Mouse (Mus musculus) CD8-positive naive resting alpha-beta T cell, adult 2 months (primary cell): Measurements from ENCODE around the gene Trim80.
"Not testable (repeated sequence)": the region's sequence is repeated elsewhere in the genome, so short reads cannot be mapped to it uniquely, and the experiment has no call there.

Experiments
- DNase-seq, 2 experiments: peaks; one replicate each; pipeline ENCODE4 v3.0.0; 2022; ENCODE audit warnings: low read depth in 2 of 2, low spot score in 2 of 2

Gene Trim80

DNA sequence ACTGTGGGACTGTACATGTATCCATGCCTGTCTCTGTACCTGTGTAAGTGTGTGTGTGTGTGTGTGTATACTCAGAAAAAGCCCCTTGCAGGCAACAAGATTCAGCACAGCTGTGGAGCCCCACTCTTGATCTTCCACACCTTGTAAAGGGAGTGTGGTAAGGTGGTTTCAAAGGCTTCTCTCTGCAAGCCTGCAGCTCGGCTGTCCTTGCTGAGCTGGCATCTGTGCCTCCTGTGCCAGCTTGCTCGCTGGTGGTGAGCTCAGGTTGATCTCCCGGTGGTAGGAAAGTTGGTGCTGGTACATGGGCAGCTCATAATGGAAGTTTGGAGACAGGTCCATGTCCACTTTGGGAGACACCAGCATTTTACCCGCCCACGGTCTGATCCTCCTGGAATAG, 21.5 kb downstream of the Trim80 start:
- no peak for DNase-seq

- DNase-seq = peak in 1 of 2 experiments; percentile 42
Measured at GRCm38 (mm10) chr11:115462243-115462891, 22.0 kb downstream of the Trim80 start, which contains the start of gene Slc16a5. Gene Slc16a5 (plus strand): TSS chr11:115462474.

DNA sequence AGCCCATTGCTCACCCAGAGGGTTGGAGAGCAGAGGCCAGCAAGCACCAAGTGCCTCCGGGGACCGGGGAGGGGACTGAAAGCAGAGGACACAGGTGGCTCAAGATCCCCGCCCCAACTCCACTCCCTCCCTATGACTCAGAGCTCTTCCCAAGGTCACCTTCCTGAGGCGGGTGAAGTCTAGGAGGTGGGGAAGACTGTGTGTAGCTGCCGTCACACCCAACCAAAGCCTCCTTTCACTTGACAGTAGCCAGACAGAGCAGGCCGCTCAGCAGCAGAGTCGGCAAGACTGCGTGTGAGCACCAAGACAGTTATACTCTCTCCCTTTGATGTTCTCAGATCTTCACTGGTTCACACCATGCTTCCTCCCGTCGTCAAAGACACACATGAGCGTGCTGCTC, 23.1 kb downstream of the Trim80 start:
- DNase-seq = peak in 1 of 2 experiments; percentile 51

DNA sequence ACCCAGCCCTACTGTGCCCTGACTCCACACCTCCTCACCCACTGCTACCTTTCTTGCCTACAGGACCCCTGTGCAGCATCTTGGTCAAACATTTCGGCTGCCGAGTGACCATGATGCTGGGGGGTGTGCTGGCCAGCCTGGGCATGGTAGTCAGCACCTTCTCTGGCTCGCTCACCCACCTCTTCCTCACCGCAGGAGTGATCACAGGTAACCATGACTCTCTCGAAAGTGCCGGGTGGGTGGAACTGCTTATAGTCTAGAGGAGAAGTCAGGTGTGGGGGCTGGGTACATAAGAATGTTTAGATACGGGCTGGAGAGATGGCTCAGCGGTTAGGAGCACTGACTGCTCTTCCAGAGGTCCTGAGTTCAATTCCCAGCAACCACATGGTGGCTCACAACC, 24.5 kb downstream of the Trim80 start:
- no peak for DNase-seq

GRCm38 (mm10) chr11:115467217-115467618, 26.9 kb downstream of the Trim80 start:
- DNase-seq = no peak

- DNase-seq = no peak
Measured at GRCm38 (mm10) chr11:115472183-115472582, 31.8 kb downstream of the Trim80 start.

DNA sequence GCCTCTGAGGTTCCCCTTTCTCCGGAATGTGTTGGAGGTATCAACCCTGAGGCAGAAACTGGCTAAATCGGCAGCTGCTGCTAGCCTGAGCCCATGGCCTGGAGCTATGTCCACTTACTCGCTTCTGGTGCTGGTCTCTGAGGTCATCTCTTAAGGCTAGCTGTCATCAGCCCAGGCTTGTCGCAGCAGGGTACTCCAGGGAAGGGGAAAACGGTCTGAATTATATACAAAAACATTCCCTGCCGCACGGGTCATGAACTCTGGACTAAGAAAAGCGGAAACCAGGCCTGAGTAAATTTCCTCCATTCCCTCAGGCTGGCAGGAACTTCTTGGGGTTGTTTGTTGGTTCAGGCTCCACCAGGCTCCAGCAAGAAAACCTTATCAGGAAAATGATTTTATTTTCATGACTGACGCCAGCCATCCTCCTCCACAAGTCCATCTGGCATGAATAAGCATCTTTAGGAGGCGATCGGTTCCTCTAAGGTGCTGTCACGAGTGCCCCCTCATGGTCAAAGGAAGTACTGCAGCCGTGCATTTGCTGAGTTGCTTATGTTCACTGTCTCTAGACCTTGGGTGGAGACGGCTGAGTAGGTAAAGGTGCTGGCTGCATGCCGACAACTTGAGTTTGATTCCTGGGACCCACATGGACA, 33.4 kb downstream of the Trim80 start:
- peak; percentile 92 to 95 for DNase-seq

DNA sequence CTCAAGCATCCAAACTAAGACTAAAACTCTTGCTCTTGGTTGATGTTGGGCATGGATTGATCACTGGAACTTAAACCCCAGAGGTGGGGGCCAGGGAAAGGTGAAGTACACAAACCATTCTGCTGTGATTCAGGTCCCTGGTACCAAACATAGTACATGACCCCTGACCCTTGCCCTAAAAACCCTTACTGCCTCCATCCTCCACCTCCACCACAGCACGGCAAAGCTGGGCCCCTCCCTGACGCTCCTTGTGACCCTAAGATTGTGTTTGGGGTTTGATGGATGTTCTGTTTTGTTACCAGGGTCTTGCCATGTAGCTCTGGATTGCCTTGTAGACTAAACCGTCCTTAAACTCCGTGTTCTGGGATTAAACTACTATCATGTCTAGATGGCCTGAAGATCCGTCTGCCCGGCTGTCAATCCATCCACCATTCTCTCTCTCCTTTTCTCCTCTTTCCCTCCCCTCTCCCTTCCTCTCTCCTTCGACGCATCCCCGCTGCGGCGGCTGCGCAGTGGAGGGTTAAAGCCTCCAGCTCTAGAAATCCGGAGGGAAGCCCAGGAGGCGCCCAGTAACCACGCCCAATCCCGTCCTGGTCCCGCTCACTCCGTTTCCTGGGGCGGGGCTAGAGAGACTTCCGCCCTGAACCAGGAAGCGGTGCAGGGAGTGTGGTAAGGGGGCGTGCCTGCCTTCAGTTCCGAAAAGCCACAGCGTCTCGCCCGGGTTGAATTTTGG, 34.8 kb downstream of the Trim80 start, which contains the start of gene Armc7:
TSS of gene Armc7 (plus strand) at position 643 of the 733 bp plus-strand sequence.
- DNase-seq = peak; percentile 87 to 92

- DNase-seq = no peak
Measured at GRCm38 (mm10) chr11:115475758-115476237, 35.5 kb downstream of the Trim80 start.

DNA sequence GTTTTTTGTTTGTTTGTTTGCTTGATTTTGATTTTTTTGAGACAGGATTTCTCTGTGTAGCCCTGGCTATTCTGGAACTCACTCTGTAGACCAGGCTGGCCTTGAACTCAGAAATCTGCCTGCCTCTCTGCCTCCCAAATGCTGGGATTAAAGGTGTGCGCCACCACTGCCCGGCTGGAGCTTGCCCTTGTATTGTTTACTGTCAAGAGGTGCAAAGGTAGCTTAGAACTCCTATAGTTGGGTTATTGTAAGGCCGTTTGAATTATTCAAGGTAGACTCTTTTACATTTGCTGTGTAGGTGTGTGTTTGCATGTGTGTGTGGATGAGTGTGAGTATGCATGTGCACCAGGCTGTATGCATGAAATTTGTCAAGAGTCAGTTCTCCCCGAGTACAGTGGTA, 36.3 kb downstream of the Trim80 start:
- DNase-seq = not testable (repeated sequence)

DNA sequence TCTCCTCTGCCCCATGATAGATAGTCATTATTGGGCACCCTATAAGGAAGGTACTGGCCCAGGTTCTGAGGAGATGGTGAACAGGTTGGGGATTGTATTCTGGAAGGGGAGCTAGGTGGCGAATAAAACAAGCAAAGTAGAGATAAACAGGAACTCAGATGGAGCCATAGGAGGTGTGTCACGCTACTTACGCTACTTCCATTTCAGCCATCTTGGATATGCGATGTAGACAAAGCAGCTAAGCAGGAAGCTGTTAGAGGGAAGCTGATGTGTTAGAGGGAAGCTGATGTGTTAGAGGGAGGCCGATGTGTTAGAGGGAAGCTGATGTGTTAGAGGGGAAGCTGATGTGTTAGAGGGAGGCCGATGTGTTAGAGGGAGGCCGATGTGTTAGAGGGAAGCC, 37.0 kb downstream of the Trim80 start:
- not testable (repeated sequence) for DNase-seq

- DNase-seq = no peak
Measured at GRCm38 (mm10) chr11:115478296-115478938, 38.1 kb downstream of the Trim80 start.

- DNase-seq = peak in 1 of 2 experiments; percentile 40
Measured at GRCm38 (mm10) chr11:115481553-115482259, 41.4 kb downstream of the Trim80 start.

GRCm38 (mm10) chr11:115483278-115483677, 42.9 kb downstream of the Trim80 start:
- DNase-seq = no peak

- peak; percentile 77 to 81 for DNase-seq
Measured at GRCm38 (mm10) chr11:115483726-115484125, 43.4 kb downstream of the Trim80 start.

GRCm38 (mm10) chr11:115485155-115485554, 44.8 kb downstream of the Trim80 start:
- DNase-seq = no peak

- no peak for DNase-seq
Measured at GRCm38 (mm10) chr11:115488551-115489104, 48.3 kb downstream of the Trim80 start.

GRCm38 (mm10) chr11:115490441-115491355, 50.4 kb downstream of the Trim80 start:
- DNase-seq = no peak
